Mouse (Mus musculus) MEL (cell line): ENCODE measurements at regions not wholly inside any gene's neighbourhood (a gene's known extent, or its start where the extent isn't known, plus 50 kb on each side); places are given as distances from the start of the nearest gene placed in this dataset.

Source experiments
- DNase-seq: peaks from one replicate; pipeline ENCODE4 v3.0.0; 2011; ENCODE audit warnings: low read depth, low spot score
- H3K27ac ChIP-seq: 2 replicates; pipeline ENCODE4 v1.5.1; 2012; ENCODE audit warnings: low read depth, mild to moderate bottlenecking, control low read depth, low read length, moderate library complexity; ENCODE audit not compliant: control insufficient read depth
- H3K27me3 ChIP-seq, 2 experiments: fragments of 150-350 bp in 1 of 2; sonication (generic) in 1 of 2; 2 replicates each; pipeline ENCODE4 v1.6.1; 2012; ENCODE audit warnings: low read length in 2 of 2, mild to moderate bottlenecking in 2 of 2, improper control_type of control experiment in 1 of 2, moderate library complexity in 1 of 2; ENCODE audit not compliant: insufficient read depth in 2 of 2, control insufficient read depth in 1 of 2
- H3K36me3 ChIP-seq, 2 experiments: 2 replicates each; pipeline ENCODE4 v1.6.1; 2012 to 2014; ENCODE audit warnings: low read length in 2 of 2, improper control_type of control experiment in 1 of 2, inconsistent platforms in 1 of 2, mild to moderate bottlenecking in 1 of 2; ENCODE audit not compliant: insufficient read depth in 2 of 2, control insufficient read depth in 1 of 2
- H3K4me1 ChIP-seq, 2 experiments: fragments of 150-350 bp in 1 of 2; sonication (generic) in 1 of 2; 2 replicates each; pipeline ENCODE4 v1.6.1; 2012; ENCODE audit warnings: low read length in 2 of 2, improper control_type of control experiment in 1 of 2, mild to moderate bottlenecking in 1 of 2; ENCODE audit not compliant: insufficient read depth in 2 of 2, control insufficient read depth in 1 of 2
- H3K4me3 ChIP-seq, 2 experiments: fragments of 150-350 bp in 1 of 2; sonication (generic) in 1 of 2; 2 replicates each; pipeline ENCODE4 v1.5.1; 2012; ENCODE audit warnings: low read depth in 2 of 2, low read length in 2 of 2, mild to moderate bottlenecking in 2 of 2, moderate library complexity in 2 of 2, control low read depth in 1 of 2, improper control_type of control experiment in 1 of 2; ENCODE audit not compliant: control insufficient read depth in 1 of 2, insufficient read depth in 1 of 2
- H3K79me2 ChIP-seq: 2 replicates; pipeline ENCODE4 v1.6.1; 2012; ENCODE audit warnings: mild to moderate bottlenecking, low read length, moderate library complexity; ENCODE audit not compliant: control insufficient read depth, poor library complexity, insufficient read depth
- H3K9ac ChIP-seq: 2 replicates; pipeline ENCODE4 v1.6.1; 2012; ENCODE audit warnings: low read depth, mild to moderate bottlenecking, control low read depth, low read length, moderate library complexity; ENCODE audit not compliant: control insufficient read depth, poor library complexity, severe bottlenecking
- H3K9me3 ChIP-seq: fragments of 150-350 bp; sonication (generic); replicated peaks from 2 replicates; pipeline ENCODE4 v1.6.1; 2012; ENCODE audit warnings: mild to moderate bottlenecking, low read length, improper control_type of control experiment, moderate library complexity; ENCODE audit not compliant: insufficient read depth
- BHLHE40 ChIP-seq: IDR thresholded peaks from 2 replicates; pipeline ENCODE4 v1.6.1; 2012; ENCODE audit warnings: low read depth, mild to moderate bottlenecking, inconsistent platforms, low read length, improper control_type of control experiment, borderline replicate concordance
- CHD2 ChIP-seq: IDR thresholded peaks from 2 replicates; pipeline ENCODE4 v1.6.1; 2011; ENCODE audit warnings: low read length, improper control_type of control experiment
- E2F4 ChIP-seq: IDR thresholded peaks from 2 replicates; pipeline ENCODE4 v1.6.1; 2011; ENCODE audit warnings: low read depth, low read length, improper control_type of control experiment, borderline replicate concordance
- ELF1 ChIP-seq: IDR thresholded peaks from 2 replicates; pipeline ENCODE4 v1.6.1; 2014; ENCODE audit warnings: low read depth, mild to moderate bottlenecking, inconsistent platforms, low read length, improper control_type of control experiment, moderate library complexity
- ETS1 ChIP-seq: IDR thresholded peaks from 2 replicates; pipeline ENCODE4 v1.6.1; 2012; ENCODE audit warnings: low read depth, mild to moderate bottlenecking, inconsistent platforms, low read length, improper control_type of control experiment, moderate library complexity
- JUND ChIP-seq: IDR thresholded peaks from 2 replicates; pipeline ENCODE4 v1.6.1; 2011; ENCODE audit warnings: low read depth, mild to moderate bottlenecking, improper control_type of control experiment, low read length
- KAT2A ChIP-seq: conservative IDR thresholded peaks from 2 replicates; pipeline ENCODE4 v1.6.1; 2012; ENCODE audit warnings: low read depth, low read length, improper control_type of control experiment, inconsistent platforms
- MAFK ChIP-seq: IDR thresholded peaks from 2 replicates; pipeline ENCODE4 v1.6.1; 2011; ENCODE audit warnings: low read depth, mild to moderate bottlenecking, low read length, improper control_type of control experiment, borderline replicate concordance
- MEF2A ChIP-seq: IDR thresholded peaks from 2 replicates; pipeline ENCODE4 v1.6.1; 2014; ENCODE audit warnings: low read depth, mild to moderate bottlenecking, inconsistent platforms, low read length, improper control_type of control experiment; ENCODE audit not compliant: poor library complexity, insufficient replicate concordance, severe bottlenecking; ENCODE audit errors: extremely low read depth
- MYC ChIP-seq: IDR thresholded peaks from 2 replicates; pipeline ENCODE4 v1.6.1; 2011; ENCODE audit warnings: low read depth, mild to moderate bottlenecking, low read length, improper control_type of control experiment, moderate library complexity
- POLR2A ChIP-seq, 2 experiments: IDR thresholded peaks; 2 replicates each; pipeline ENCODE4 v1.6.1; 2011 to 2012; ENCODE audit warnings: low read length in 2 of 2, mild to moderate bottlenecking in 2 of 2, control low read depth in 1 of 2, improper control_type of control experiment in 1 of 2, low read depth in 1 of 2, moderate library complexity in 1 of 2; ENCODE audit not compliant: control insufficient read depth in 1 of 2, insufficient read depth in 1 of 2, poor library complexity in 1 of 2
- POLR2AphosphoS2 ChIP-seq: IDR thresholded peaks from 2 replicates; pipeline ENCODE4 v1.6.1; 2011; ENCODE audit warnings: low read length, improper control_type of control experiment
- SIN3A ChIP-seq: IDR thresholded peaks from 2 replicates; pipeline ENCODE4 v1.6.1; 2012; ENCODE audit warnings: low read length, improper control_type of control experiment, inconsistent platforms
- SMC3 ChIP-seq: IDR thresholded peaks from 2 replicates; pipeline ENCODE4 v1.6.1; 2011; ENCODE audit warnings: low read depth, low read length, improper control_type of control experiment
- TAL1 ChIP-seq: IDR thresholded peaks from 2 replicates; pipeline ENCODE4 v1.6.1; 2012; ENCODE audit warnings: mild to moderate bottlenecking, inconsistent platforms, low read length, moderate library complexity, mixed read lengths
- UBTF ChIP-seq: IDR thresholded peaks from 2 replicates; pipeline ENCODE4 v1.6.1; 2012; ENCODE audit warnings: low read depth, mild to moderate bottlenecking, inconsistent platforms, low read length, improper control_type of control experiment, moderate library complexity, borderline replicate concordance; ENCODE audit not compliant: insufficient read depth
- USF2 ChIP-seq, 2 experiments: IDR thresholded peaks; 2 replicates each; pipeline ENCODE4 v1.6.1; 2011 to 2012; ENCODE audit warnings: improper control_type of control experiment in 2 of 2, low read length in 2 of 2, borderline replicate concordance in 1 of 2, inconsistent platforms in 1 of 2, low read depth in 1 of 2, mild to moderate bottlenecking in 1 of 2; ENCODE audit not compliant: insufficient read depth in 1 of 2
- ZC3H11A ChIP-seq: IDR thresholded peaks from 2 replicates; pipeline ENCODE4 v1.6.1; 2012; ENCODE audit warnings: low read depth, mild to moderate bottlenecking, inconsistent platforms, low read length, improper control_type of control experiment
- ZKSCAN1 ChIP-seq: IDR thresholded peaks from 2 replicates; pipeline ENCODE4 v1.6.1; 2012; ENCODE audit warnings: low read depth, mild to moderate bottlenecking, inconsistent platforms, low read length, improper control_type of control experiment, moderate library complexity
- ZMIZ1 ChIP-seq: IDR thresholded peaks from 2 replicates; pipeline ENCODE4 v1.6.1; 2012; ENCODE audit warnings: low read depth, mild to moderate bottlenecking, inconsistent platforms, low read length, improper control_type of control experiment, moderate library complexity

GRCm38 (mm10) chr10:17428315-17428714 is 294.7 kb upstream of the Cited2 start:
- Histone ChIP-seq H3K4me3 (no peak overlapping the region), H3K9me3 (no peaks in the 10 kb centered on the region), H3K36me3 (no peaks in the 10 kb centered on the region), H3K27me3 (no peaks in the 10 kb centered on the region), H3K27ac (no peak overlapping the region), H3K79me2 (no peaks in the 10 kb centered on the region), H3K9ac (no peak overlapping the region), H3K4me1 (peaks cover 0 to 3% of the 10 kb centered on the region in 2 experiments; a peak in 1 of 4 replicates)
- DNase-seq: no peak
- TF ChIP-seq POLR2A (IDR thresholded peaks at IDR 0.05; ENCODE audit: control insufficient read depth in 1 of 2, insufficient read depth in 1 of 2, low read depth in 1 of 2, low read length in 2 of 2, poor library complexity in 1 of 2) (no peak), SIN3A (no peak), BHLHE40 (no peak), ZMIZ1 (no peak), USF2 (IDR thresholded peaks at IDR 0.05; ENCODE audit: borderline replicate concordance in 1 of 2, insufficient read depth in 1 of 2, low read depth in 1 of 2, low read length in 2 of 2) (no peak), E2F4 (no peak), ETS1 (no peak), CHD2 (no peak), ZC3H11A (no peak), MEF2A (no peak), TAL1 (no peak), ELF1 (no peak), JUND (no peak), MAFK (no peak), ZKSCAN1 (no peak)

GRCm38 (mm10) chr10:17431068-17431467 is 291.9 kb upstream of the Cited2 start:
- Histone ChIP-seq H3K27me3 (no peaks in the 10 kb centered on the region), H3K79me2 (no peaks in the 10 kb centered on the region), H3K9me3 (no peaks in the 10 kb centered on the region), H3K4me3 (no peak overlapping the region), H3K36me3 (no peaks in the 10 kb centered on the region), H3K27ac (no peak overlapping the region), H3K4me1 (peaks cover 0 to 3% of the 10 kb centered on the region in 2 experiments; a peak in 1 of 4 replicates), H3K9ac (no peak overlapping the region)
- no peak for TF ChIP-seq UBTF
- TF ChIP-seq SMC3: no peak
- no peak for TF ChIP-seq ZKSCAN1
- no peak for TF ChIP-seq POLR2AphosphoS2
- no peak for TF ChIP-seq KAT2A
- TF ChIP-seq MYC: no peak
- DNase-seq: no peak
